Mouse (Mus musculus): Measurements from ENCODE around the gene Ankrd53. TPM values are rescaled to one million over a fixed set of nuclear protein-coding genes. Genes with fewer than 3 reads are reported as not detected.

Ankrd53 gene
- total RNA-seq, 1 experiment from 2014 or later: not detected

Other genes starting within 250 kb of the Ankrd53 start
- gene Actg2, start 226.4 kb upstream of the Ankrd53 start, total RNA-seq (2017): not detected in 2 replicates
- gene Stambp, start 189.9 kb upstream of the Ankrd53 start, total RNA-seq (2017): 6.4 and 9.3 TPM in 2 replicates
- not detected in 2 replicates for gene Clec4f, start 106.5 kb upstream of the Ankrd53 start, total RNA-seq (2017)
- gene Cd207, start 84.8 kb upstream of the Ankrd53 start, total RNA-seq (2017): not detected in 2 replicates
- not detected in 2 replicates for gene Vax2, start 51.4 kb upstream of the Ankrd53 start, total RNA-seq (2017)
- not detected in 2 replicates for gene Atp6v1b1, start 19.7 kb upstream of the Ankrd53 start, total RNA-seq (2017)
- gene Tex261, start 13.2 kb downstream of the Ankrd53 start, total RNA-seq (2017): 30.9 and 37.2 TPM in 2 replicates
- gene Nagk, start 32.3 kb downstream of the Ankrd53 start, total RNA-seq (2017): 9.1 and 9.8 TPM in 2 replicates
- gene Paip2b, start 69.1 kb downstream of the Ankrd53 start, total RNA-seq (2017): 13.2 and 23.2 TPM in 2 replicates
- gene Zfp638, start 104.5 kb downstream of the Ankrd53 start, total RNA-seq (2017): 139 and 144 TPM in 2 replicates
- not detected in 2 replicates for gene Dysf, start 245.9 kb downstream of the Ankrd53 start, total RNA-seq (2017)